Mouse (Mus musculus): ENCODE results near the gene 1700013G24Rik. TPM values are rescaled to one million over a fixed set of nuclear protein-coding genes. Genes with fewer than 3 reads are reported as not detected.

Gene 1700013G24Rik
- polyA plus RNA-seq, 1 experiment, result not detected

DNA sequence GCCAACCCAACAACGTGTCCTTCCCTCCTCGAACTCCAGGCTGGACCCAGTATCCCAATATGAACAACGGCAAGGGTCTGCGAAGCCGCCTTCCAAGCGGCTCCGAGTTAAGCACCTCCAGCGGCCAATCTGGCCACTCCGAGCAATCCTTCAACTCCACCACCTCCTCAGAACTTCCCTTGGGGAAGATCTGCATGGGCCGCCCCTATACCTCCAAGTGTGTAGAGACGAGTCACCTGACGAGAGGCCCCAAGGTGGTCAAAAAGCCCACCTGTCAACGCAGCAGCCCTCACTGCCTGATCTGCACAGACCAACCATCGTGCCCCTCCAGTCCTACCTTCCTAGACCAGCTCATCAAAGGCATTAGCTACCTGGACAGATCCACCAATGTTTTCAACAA lies 1.5 kb downstream of the 1700013G24Rik start:
- Histone ChIP-seq H3K27ac (ENCODE audit: insufficient read depth, low read length) (no peak overlapping the region), H3K4me1 (ENCODE audit: control insufficient read depth, insufficient read depth, low read length) (no peaks in the 10 kb centered on the region), H3K4me3 (ENCODE audit: insufficient read depth, low read length) (no peak overlapping the region)
- TF ChIP-seq CTCF (IDR thresholded peaks at IDR 0.05; ENCODE audit: borderline replicate concordance, insufficient read depth, low read length), result no peak
- no peak for TF ChIP-seq POLR2A (IDR thresholded peaks at IDR 0.05; ENCODE audit: low read depth, low read length)

DNA sequence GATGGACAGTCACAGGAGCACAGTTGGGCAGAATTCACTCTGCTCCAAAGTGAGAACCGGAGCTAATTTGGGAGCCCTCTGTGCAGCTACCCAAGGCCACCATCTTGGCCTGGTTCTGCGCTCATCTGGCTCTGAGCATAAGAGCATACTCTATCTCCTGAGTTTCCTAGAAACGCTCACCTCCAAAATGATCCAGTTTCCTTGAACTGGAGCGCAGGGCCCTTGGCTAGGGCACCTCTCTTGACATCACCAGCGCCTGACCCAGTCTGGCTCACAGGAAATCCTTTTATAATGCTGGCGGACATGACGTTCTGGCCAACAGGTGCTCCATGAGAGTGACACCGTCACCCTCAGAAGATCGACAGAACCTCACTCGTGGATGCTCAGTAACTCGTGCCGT lies 3.5 kb downstream of the 1700013G24Rik start:
- H3K27ac ChIP-seq (ENCODE audit: insufficient read depth, low read length), result no peak overlapping the region
- no peak overlapping the region for H3K4me3 ChIP-seq (ENCODE audit: insufficient read depth, low read length)
- TF ChIP-seq POLR2A (IDR thresholded peaks at IDR 0.05; ENCODE audit: low read depth, low read length) (no peak), CTCF (IDR thresholded peaks at IDR 0.05; ENCODE audit: borderline replicate concordance, insufficient read depth, low read length) (no peak)
- no peaks in the 10 kb centered on the region for H3K4me1 ChIP-seq (ENCODE audit: control insufficient read depth, insufficient read depth, low read length)

DNA sequence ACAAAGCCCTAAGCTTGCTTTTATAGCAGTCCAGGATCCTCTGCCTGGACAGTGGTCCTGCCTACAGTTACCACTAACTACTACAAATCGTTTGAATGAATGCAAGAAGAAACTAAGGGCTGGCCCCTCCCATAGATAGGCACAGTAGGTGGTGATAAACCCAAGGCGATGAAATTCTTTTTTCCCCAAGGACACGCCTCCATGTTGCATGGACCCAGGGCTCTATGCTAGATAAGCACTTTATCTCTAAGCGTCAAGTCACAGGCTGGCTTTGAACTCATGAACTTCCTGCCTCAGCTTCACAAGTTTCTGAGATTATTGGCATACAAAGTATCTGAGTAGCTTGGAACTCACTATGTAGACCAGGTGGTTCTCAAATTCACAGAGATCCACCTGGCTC lies 4.2 kb downstream of the 1700013G24Rik start:
- Histone ChIP-seq H3K4me1 (ENCODE audit: control insufficient read depth, insufficient read depth, low read length) (no peaks in the 10 kb centered on the region), H3K27ac (ENCODE audit: insufficient read depth, low read length) (no peak overlapping the region), H3K4me3 (ENCODE audit: insufficient read depth, low read length) (no peak overlapping the region)
- TF ChIP-seq CTCF (IDR thresholded peaks at IDR 0.05; ENCODE audit: borderline replicate concordance, insufficient read depth, low read length) (no peak), POLR2A (IDR thresholded peaks at IDR 0.05; ENCODE audit: low read depth, low read length) (no peak)

DNA sequence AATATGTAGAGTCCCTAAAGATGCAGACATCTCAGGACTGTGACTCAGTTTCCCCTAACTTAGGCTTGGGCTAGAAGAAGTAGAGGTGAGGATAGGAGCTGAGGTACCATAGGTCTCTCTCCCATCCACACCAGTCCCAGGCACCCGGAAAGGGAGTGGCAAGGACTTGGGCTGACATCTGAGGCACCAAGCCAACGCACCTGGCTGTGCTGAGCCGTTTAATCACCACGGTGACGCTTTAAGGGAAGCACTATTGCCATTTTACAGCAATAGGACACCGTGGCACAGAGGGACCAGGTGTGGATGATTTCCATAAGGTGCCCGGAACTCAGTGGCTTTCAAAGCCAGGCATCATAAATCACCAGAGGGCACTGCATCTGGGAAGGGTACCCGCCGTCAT lies 5.2 kb downstream of the 1700013G24Rik start:
- Histone ChIP-seq H3K27ac (ENCODE audit: insufficient read depth, low read length) (no peak overlapping the region), H3K4me3 (ENCODE audit: insufficient read depth, low read length) (no peak overlapping the region), H3K4me1 (ENCODE audit: control insufficient read depth, insufficient read depth, low read length) (no peaks in the 10 kb centered on the region)
- TF ChIP-seq CTCF (IDR thresholded peaks at IDR 0.05; ENCODE audit: borderline replicate concordance, insufficient read depth, low read length), result no peak
- no peak for TF ChIP-seq POLR2A (IDR thresholded peaks at IDR 0.05; ENCODE audit: low read depth, low read length)

DNA sequence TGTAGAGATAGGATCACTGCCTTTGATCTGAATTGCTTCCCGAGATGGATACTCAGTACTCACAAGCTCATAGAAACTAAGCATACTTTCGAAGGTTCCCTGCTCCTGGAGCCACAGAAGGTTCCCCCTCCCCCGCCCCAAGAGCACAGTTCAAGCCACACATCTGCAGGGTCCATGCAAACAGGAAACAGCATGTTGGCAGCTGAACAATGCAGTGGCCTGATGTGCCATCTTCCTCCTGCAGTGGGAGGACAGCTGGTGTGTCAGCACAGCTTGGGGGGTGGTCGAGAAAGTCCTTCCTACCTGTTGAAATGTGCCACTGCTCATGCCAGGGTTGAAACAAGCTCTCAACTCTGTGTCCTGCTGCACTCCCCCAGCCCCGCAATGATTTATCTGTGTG lies 5.8 kb downstream of the 1700013G24Rik start:
- Histone ChIP-seq H3K4me1 (ENCODE audit: control insufficient read depth, insufficient read depth, low read length) (no peaks in the 10 kb centered on the region), H3K27ac (ENCODE audit: insufficient read depth, low read length) (no peak overlapping the region), H3K4me3 (ENCODE audit: insufficient read depth, low read length) (no peak overlapping the region)
- TF ChIP-seq POLR2A (IDR thresholded peaks at IDR 0.05; ENCODE audit: low read depth, low read length) (no peak), CTCF (IDR thresholded peaks at IDR 0.05; ENCODE audit: borderline replicate concordance, insufficient read depth, low read length) (no peak)

DNA sequence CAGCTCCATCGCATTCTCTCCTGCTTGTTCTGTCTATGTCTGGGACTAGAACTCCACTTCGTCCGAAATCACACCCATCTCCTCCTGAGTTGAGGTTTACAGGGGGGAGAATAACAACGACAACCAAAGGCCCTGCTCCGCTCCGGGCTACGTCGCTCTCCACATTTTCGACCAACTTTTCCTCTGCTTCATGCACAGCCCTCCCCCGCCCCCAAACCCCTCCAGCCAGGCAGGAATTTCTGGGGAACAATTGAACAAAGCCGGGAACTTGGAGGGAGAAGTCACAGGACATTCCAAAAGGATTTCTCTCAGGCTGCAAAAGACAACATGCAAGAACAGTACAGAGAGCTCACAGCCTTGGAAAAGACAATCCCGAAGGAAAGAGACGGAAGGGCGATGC lies 7.6 kb downstream of the 1700013G24Rik start:
- Histone ChIP-seq H3K4me1 (ENCODE audit: control insufficient read depth, insufficient read depth, low read length) (no peaks in the 10 kb centered on the region), H3K27ac (ENCODE audit: insufficient read depth, low read length) (no peak overlapping the region), H3K4me3 (ENCODE audit: insufficient read depth, low read length) (no peak overlapping the region)
- no peak for TF ChIP-seq CTCF (IDR thresholded peaks at IDR 0.05; ENCODE audit: borderline replicate concordance, insufficient read depth, low read length)
- no peak for TF ChIP-seq POLR2A (IDR thresholded peaks at IDR 0.05; ENCODE audit: low read depth, low read length)

DNA sequence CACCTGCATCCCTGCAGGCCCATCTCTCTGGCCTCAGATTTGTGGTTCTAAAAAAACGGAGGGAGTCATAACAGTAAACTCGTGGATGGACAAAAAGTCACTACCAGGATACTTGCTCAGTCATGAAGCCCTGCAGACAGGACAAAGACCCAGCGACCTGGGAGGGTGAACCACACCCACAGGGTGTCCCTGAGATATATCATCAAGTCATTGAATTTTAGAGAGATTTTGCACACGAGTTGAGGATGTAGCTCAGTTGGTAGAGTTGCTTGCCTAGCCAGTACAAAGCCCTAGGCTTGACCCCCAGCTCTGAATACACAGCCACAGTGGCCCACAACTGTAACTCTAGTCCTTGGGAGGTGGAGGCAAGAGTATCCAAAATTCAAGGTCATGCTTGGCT lies 8.1 kb downstream of the 1700013G24Rik start:
- Histone ChIP-seq H3K27ac (ENCODE audit: insufficient read depth, low read length) (no peak overlapping the region), H3K4me3 (ENCODE audit: insufficient read depth, low read length) (no peak overlapping the region), H3K4me1 (ENCODE audit: control insufficient read depth, insufficient read depth, low read length) (no peaks in the 10 kb centered on the region)
- TF ChIP-seq POLR2A (IDR thresholded peaks at IDR 0.05; ENCODE audit: low read depth, low read length) (no peak), CTCF (IDR thresholded peaks at IDR 0.05; ENCODE audit: borderline replicate concordance, insufficient read depth, low read length) (no peak)

DNA sequence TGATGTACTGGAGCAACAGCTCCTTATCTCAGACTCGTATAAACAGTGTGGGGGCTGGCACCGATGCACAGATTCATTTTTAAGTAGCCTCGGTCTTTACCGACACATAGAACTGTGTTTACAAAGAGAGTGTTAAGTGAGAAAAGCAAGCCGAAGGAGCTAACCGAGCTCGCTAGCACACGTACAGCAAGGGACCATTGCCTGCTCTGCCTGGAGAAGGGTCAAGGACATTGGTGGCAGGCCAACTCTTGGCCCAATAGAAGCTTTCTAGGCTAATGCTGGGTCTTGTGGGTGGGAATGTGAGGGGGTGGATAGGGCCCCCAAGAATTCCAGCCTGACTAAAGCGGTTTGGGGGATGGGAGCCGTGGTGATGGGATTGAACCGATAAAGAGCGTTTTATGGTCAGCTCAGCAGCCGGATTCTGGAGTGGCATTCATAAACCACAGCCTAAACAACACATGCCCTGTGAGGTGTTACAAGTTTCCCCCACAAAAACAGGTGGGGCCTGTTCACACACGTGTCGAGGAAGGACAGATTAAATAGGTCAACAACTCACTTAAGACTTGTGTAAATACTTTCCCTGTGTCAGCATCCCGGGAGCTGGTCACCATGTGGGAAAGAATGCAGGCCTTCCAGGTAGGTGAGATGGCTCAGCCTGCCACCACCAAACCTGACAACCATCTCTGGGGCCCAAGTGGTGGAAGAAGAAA lies 9.1 kb downstream of the 1700013G24Rik start:
- Histone ChIP-seq H3K27ac (ENCODE audit: insufficient read depth, low read length) (no peak overlapping the region), H3K4me3 (ENCODE audit: insufficient read depth, low read length) (no peak overlapping the region), H3K4me1 (ENCODE audit: control insufficient read depth, insufficient read depth, low read length) (no peaks in the 10 kb centered on the region)
- TF ChIP-seq CTCF (IDR thresholded peaks at IDR 0.05; ENCODE audit: borderline replicate concordance, insufficient read depth, low read length) (no peak), POLR2A (IDR thresholded peaks at IDR 0.05; ENCODE audit: low read depth, low read length) (no peak)

DNA sequence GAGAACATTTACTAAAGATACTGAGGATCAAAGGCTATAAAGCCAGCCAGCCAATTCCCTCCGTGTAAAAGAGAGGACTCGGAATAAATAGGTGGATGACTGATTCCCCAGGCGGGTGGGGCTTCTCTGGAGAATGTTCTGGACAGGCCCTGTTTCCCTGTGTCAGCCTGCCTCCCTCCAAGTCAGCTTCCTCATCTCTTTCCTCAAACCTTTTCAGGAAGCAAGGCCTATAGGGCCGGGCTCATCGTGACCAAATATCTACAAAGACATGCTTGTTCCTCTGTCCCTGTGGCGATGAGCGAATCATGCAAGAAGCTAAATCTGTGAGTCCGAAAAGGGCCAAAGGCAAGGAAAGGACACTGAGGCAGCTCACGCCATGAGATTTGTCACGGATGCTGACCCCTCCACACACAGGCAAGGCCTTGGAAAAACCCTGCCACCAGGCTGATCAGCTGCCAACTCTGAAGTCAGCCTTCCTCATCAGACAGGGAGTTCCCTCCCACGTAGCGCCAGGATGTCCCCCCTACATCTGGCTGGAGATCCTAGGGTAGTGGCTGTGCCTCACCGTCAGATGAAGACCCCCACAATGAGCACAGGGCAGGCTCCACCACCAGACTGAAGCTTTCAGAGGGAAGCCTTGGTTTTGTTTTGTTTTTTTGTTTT lies 12.2 kb downstream of the 1700013G24Rik start:
- no peaks in the 10 kb centered on the region for H3K4me1 ChIP-seq (ENCODE audit: control insufficient read depth, insufficient read depth, low read length)
- no peak for TF ChIP-seq POLR2A (IDR thresholded peaks at IDR 0.05; ENCODE audit: low read depth, low read length)
- TF ChIP-seq CTCF (IDR thresholded peaks at IDR 0.05; ENCODE audit: borderline replicate concordance, insufficient read depth, low read length), result no peak
- H3K4me3 ChIP-seq (ENCODE audit: insufficient read depth, low read length), result no peak overlapping the region
- H3K27ac ChIP-seq (ENCODE audit: insufficient read depth, low read length), result no peak overlapping the region

DNA sequence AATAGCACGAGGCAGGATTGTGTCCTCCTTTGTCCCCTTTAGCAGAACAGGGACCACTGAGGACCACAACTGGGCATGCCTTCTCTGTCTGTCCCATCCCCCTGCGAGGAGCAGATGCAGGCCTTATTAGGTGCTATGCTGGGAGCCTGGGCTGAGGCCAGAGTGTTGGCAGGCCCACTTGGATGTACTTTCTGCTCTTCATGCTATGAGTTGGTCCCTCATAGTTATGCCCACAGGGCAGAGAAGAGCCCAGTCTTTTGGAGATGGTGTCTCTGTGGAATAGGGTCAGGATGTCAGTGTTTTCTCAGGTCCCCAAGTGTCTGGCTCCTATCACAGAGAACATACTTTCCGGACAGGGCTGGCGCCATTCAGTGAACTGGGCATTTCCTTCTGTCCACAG lies 13.9 kb downstream of the 1700013G24Rik start:
- H3K4me3 ChIP-seq (ENCODE audit: insufficient read depth, low read length), result no peak overlapping the region
- no peak overlapping the region for H3K27ac ChIP-seq (ENCODE audit: insufficient read depth, low read length)
- TF ChIP-seq POLR2A (IDR thresholded peaks at IDR 0.05; ENCODE audit: low read depth, low read length), result no peak
- no peak for TF ChIP-seq CTCF (IDR thresholded peaks at IDR 0.05; ENCODE audit: borderline replicate concordance, insufficient read depth, low read length)
- H3K4me1 ChIP-seq (ENCODE audit: control insufficient read depth, insufficient read depth, low read length), result 0 out of 2 replicates have a peak, but pooled peaks cover 3% of the 10 kb centered on the region

Data from embryonic fibroblast, embryonic 13.5 days (primary cell).